Mouse (Mus musculus): ENCODE results near the gene Trim80. TPM values are rescaled to one million over a fixed set of nuclear protein-coding genes. Genes with fewer than 3 reads are reported as not detected.
A peak's percentile ranks its signal among the peaks of the same experiment; 100 is the strongest.
"Not testable (repeated sequence)": the region's sequence is repeated elsewhere in the genome, so short reads cannot be mapped to it uniquely, and the experiment has no call there.

The Trim80 gene
- polyA plus RNA-seq, 1 experiment from 2014 or later, result 0.18 TPM

DNA sequence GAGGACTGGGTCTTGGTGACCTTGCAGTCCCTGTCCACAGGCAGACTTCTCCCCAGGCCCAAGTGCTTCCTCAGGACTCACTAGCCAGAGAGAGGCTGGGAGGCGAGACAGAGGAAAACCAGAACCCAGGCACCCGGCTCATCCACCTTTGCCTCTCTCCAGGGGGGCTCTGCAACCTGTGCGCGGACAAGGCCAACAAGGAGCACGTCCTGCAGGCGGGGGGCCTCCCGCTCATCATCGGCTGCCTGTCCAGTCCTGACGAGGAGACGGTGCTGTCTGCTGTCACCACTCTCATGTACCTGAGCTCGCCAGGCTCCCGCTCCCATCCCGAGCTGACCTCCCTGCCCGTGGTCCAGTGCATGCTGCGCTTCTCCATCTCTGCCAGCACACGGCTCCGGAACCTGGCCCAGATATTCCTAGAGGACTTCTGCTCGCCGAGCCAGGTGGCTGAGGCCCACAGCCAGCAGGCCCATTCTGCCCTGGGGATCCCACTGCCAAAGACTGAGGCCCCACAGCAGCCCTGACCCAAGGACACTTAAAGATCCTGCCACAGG is 48.3 kb downstream of the Trim80 start:
- Histone ChIP-seq H3K27me3 (replicated peaks) (no peaks in the 10 kb centered on the region), H3K4me2 (no peak overlapping the region), H3K9ac (no peak overlapping the region), H3K4me1 (peaks cover 25% of the 10 kb centered on the region), H3K4me3 (no peak overlapping the region), H3K9me3 (replicated peaks) (no peaks in the 10 kb centered on the region), H3K36me3 (peaks cover 14% of the 10 kb centered on the region), H3K27ac (no peak overlapping the region)
- ATAC-seq, result no peak
- WGBS (ENCODE audit: insufficient replicate concordance), result 85% methylated on average over 19 of the region's 19 CpGs

- 24% methylated on average over 25 of the region's 25 CpGs for WGBS (ENCODE audit: insufficient replicate concordance)
- Histone ChIP-seq H3K27ac (peak overlapping the region; percentile 86), H3K36me3 (peaks cover 14% of the 10 kb centered on the region), H3K4me2 (peak overlapping the region; percentile 93), H3K9ac (peak overlapping the region; percentile 81), H3K4me1 (peaks cover 25% of the 10 kb centered on the region), H3K27me3 (replicated peaks) (no peaks in the 10 kb centered on the region), H3K9me3 (replicated peaks) (no peaks in the 10 kb centered on the region), H3K4me3 (peak overlapping the region; percentile 76)
- ATAC-seq, result peak; percentile 20
Observed at GRCm38 (mm10) chr11:115490441-115491355, 50.4 kb downstream of the Trim80 start.

DNA sequence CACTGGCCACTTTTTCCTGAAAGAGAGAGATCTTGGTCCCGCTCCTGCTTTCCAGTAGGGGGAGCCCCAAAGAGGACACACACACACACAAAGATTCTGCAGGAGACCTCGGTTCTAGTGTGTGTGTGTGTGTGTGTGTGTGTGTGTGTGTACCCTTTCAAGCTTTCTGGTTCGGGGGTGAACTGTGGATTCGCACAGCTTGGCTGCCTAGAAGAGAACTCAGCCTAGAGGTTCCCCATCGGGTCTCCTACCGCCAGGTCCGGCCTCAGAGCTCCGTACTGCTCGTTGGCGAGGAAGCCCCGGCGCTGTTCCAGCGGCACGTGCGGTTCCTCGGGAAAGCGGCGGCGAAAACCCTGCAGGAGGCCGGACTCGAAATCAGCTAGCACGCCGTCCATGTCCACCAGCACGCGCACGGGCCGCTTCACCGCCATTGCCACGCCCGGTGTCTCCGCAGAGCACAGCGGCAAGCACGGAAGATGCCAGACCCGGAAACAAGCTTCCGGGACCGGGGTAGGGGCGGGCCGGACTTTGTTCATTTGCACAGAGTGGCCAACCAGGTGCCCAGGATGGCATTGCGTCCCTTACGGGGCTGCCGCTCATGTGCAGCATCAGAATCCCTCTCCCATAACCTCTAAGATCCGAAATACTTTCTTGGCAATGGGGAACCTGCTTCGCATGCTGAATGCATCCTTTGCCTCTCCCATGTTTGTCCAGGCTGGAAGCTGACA is 51.2 kb downstream of the Trim80 start, which contains the start of gene Nt5c:
Gene Nt5c (minus strand): TSS at position 507 of the 728 bp plus-strand sequence.
- H3K4me2 ChIP-seq, result peak within 1 kb of the TSS; percentile 93
- H3K9me3 ChIP-seq (replicated peaks), result no peaks in the 10 kb centered on the region
- ATAC-seq, result peak; percentile 93
- peaks cover 14% of the 10 kb centered on the region for H3K36me3 ChIP-seq
- H3K27me3 ChIP-seq (replicated peaks), result no peaks in the 10 kb centered on the region
- H3K9ac ChIP-seq, result peak within 1 kb of the TSS; percentile 81
- peaks cover 25% of the 10 kb centered on the region for H3K4me1 ChIP-seq
- H3K4me3 ChIP-seq, result peak within 1 kb of the TSS; percentile 76
- WGBS (ENCODE audit: insufficient replicate concordance), result under 1% methylated on average over 43 of the region's 43 CpGs
- peak within 1 kb of the TSS; percentile 86 for H3K27ac ChIP-seq

- ATAC-seq, result no peak
- peaks cover 20% of the 10 kb centered on the region for H3K36me3 ChIP-seq
- H3K4me3 ChIP-seq, result peak overlapping the region; percentile 76
- peak overlapping the region; percentile 81 for H3K9ac ChIP-seq
- WGBS (ENCODE audit: insufficient replicate concordance), result 21% methylated on average over 6 of the region's 6 CpGs
- no peaks in the 10 kb centered on the region for H3K9me3 ChIP-seq (replicated peaks)
- peak overlapping the region; percentile 93 for H3K4me2 ChIP-seq
- H3K4me1 ChIP-seq, result peaks cover 25% of the 10 kb centered on the region
- peak overlapping the region; percentile 86 for H3K27ac ChIP-seq
- H3K27me3 ChIP-seq (replicated peaks), result no peaks in the 10 kb centered on the region
Observed at GRCm38 (mm10) chr11:115492387-115492786, 52.0 kb downstream of the Trim80 start.

DNA sequence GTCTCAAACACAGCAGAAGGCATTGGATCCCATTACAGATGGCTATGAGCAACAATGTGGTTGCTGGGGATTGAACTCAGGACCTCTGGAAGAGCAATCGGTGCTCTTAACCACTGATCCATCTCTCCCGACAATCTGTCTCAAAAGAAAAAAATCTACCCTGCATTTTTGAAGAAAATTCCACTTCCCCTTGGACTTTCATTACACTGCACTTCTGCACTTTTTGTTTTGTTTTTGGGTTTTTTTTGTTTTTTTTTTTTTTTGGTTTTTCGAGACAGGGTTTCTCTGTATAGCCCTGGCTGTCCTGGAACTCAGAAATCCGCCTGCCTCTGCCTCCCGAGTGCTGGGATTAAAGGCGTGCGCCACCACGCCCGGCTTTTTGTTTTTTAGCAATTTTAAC is 56.2 kb downstream of the Trim80 start:
- not testable (repeated sequence) for ATAC-seq

More for the DNA sequence above, 56.2 kb downstream of the Trim80 start:
- H3K4me2 ChIP-seq; H3K4me3 ChIP-seq; H3K9me3 ChIP-seq (replicated peaks); H3K27ac ChIP-seq; H3K9ac ChIP-seq; H3K27me3 ChIP-seq (replicated peaks): not testable (repeated sequence)
- Histone ChIP-seq H3K36me3 (peaks cover 48% of the 10 kb centered on the region), H3K4me1 (peaks cover 13% of the 10 kb centered on the region)
- 77% methylated on average over 9 of the region's 9 CpGs for WGBS (ENCODE audit: insufficient replicate concordance)

Small RNAs within 50 kb of the gene (microRNA-seq; reads per million reads assigned to microRNA genes)
- gene Mir3968, result not detected

Other genes with a start within 250 kb of the Trim80 start
- gene Grin2c, start 173.3 kb upstream of the Trim80 start, polyA plus RNA-seq (2016; fragmentation: Nextera tagmentation; extraction: Ambion mirVana), result 0.51 and 0.62 TPM in 2 replicates
- gene Fdxr, start 163.5 kb upstream of the Trim80 start, polyA plus RNA-seq (2016; fragmentation: Nextera tagmentation; extraction: Ambion mirVana), result 17.1 and 17.8 TPM in 2 replicates
- gene Fads6, start 142.9 kb upstream of the Trim80 start, polyA plus RNA-seq (2016; fragmentation: Nextera tagmentation; extraction: Ambion mirVana), result 2.2 and 2.4 TPM in 2 replicates
- gene Otop2, start 133.4 kb upstream of the Trim80 start, polyA plus RNA-seq (2016; fragmentation: Nextera tagmentation; extraction: Ambion mirVana), result not detected in 2 replicates
- gene Ush1g, start 118.5 kb upstream of the Trim80 start, polyA plus RNA-seq (2016; fragmentation: Nextera tagmentation; extraction: Ambion mirVana), result 0.25 and 0.32 TPM in 2 replicates
- not detected in 2 replicates for gene Otop3, start 105.8 kb upstream of the Trim80 start, polyA plus RNA-seq (2016; fragmentation: Nextera tagmentation; extraction: Ambion mirVana)
- gene Hid1, start 72.8 kb upstream of the Trim80 start, polyA plus RNA-seq (2016; fragmentation: Nextera tagmentation; extraction: Ambion mirVana), result 1.8 TPM in 2 replicates
- gene Cdr2l, start 58.6 kb upstream of the Trim80 start, polyA plus RNA-seq (2016; fragmentation: Nextera tagmentation; extraction: Ambion mirVana), result 4.2 TPM in 2 replicates
- gene Mrpl58, start 36.8 kb upstream of the Trim80 start, polyA plus RNA-seq (2016; fragmentation: Nextera tagmentation; extraction: Ambion mirVana), result 116 and 120 TPM in 2 replicates
- gene Atp5h, start 20.6 kb upstream of the Trim80 start, polyA plus RNA-seq (2016; fragmentation: Nextera tagmentation; extraction: Ambion mirVana), result 624 and 630 TPM in 2 replicates
- gene Kctd2, start 20.4 kb upstream of the Trim80 start, polyA plus RNA-seq (2016; fragmentation: Nextera tagmentation; extraction: Ambion mirVana), result 8.6 and 9.3 TPM in 2 replicates
- 0.08 and 0.10 TPM in 2 replicates for gene Slc16a5, start 21.9 kb downstream of the Trim80 start, polyA plus RNA-seq (2016; fragmentation: Nextera tagmentation; extraction: Ambion mirVana)
- 4.0 and 4.2 TPM in 2 replicates for gene Armc7, start 35.1 kb downstream of the Trim80 start, polyA plus RNA-seq (2016; fragmentation: Nextera tagmentation; extraction: Ambion mirVana)
- 68.4 and 69.0 TPM in 2 replicates for gene Nt5c, start 51.3 kb downstream of the Trim80 start, polyA plus RNA-seq (2016; fragmentation: Nextera tagmentation; extraction: Ambion mirVana)
- 307 and 318 TPM in 2 replicates for gene Jpt1, start 73.8 kb downstream of the Trim80 start, polyA plus RNA-seq (2016; fragmentation: Nextera tagmentation; extraction: Ambion mirVana)
- gene Sumo2, start 95.7 kb downstream of the Trim80 start, polyA plus RNA-seq (2016; fragmentation: Nextera tagmentation; extraction: Ambion mirVana), result 574 and 585 TPM in 2 replicates
- gene Nup85, start 123.9 kb downstream of the Trim80 start, polyA plus RNA-seq (2016; fragmentation: Nextera tagmentation; extraction: Ambion mirVana), result 202 and 216 TPM in 2 replicates
- gene Mrps7, start 163.4 kb downstream of the Trim80 start, polyA plus RNA-seq (2016; fragmentation: Nextera tagmentation; extraction: Ambion mirVana), result 83.1 and 87.3 TPM in 2 replicates
- gene Gga3, start 163.5 kb downstream of the Trim80 start, polyA plus RNA-seq (2016; fragmentation: Nextera tagmentation; extraction: Ambion mirVana), result 14.0 and 14.7 TPM in 2 replicates
- 26.6 and 27.1 TPM in 2 replicates for gene Mif4gd, start 172.4 kb downstream of the Trim80 start, polyA plus RNA-seq (2016; fragmentation: Nextera tagmentation; extraction: Ambion mirVana)
- gene Slc25a19, start 187.8 kb downstream of the Trim80 start, polyA plus RNA-seq (2016; fragmentation: Nextera tagmentation; extraction: Ambion mirVana), result 15.7 and 17.2 TPM in 2 replicates